Mouse (Mus musculus) ES-Bruce4 (cell line): ENCODE results near the gene L1cam.

Experiments
- CTCF ChIP-seq: IDR thresholded peaks from one replicate; pipeline ENCODE4 v1.8.1; 2011; ENCODE audit warnings: low read depth, low read length
- POLR2A ChIP-seq: IDR thresholded peaks from one replicate; pipeline ENCODE4 v1.8.1; 2011; ENCODE audit warnings: low read length; ENCODE audit not compliant: insufficient read depth

DNA sequence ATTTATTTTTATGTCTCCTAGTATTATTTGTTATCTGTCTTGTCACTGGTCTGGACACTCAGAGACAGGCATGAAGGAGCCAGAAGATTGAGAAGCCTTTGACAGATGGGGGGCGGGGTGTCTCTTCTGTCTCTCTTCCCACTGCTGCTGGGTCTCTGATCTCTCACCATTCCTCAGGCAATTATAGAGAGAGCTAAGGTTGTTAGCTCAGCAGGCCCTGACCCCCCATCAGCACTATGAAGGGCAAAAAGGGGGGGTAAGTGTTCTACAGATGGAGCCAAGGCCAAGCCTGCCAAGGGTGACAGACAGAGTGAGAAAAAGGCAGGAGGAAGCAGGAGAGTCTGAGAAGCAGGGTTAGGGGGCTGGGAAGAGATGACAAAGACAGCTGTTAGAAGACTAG, 23.9 kb downstream of the L1cam start:
- no peak for TF ChIP-seq CTCF
- no peak for TF ChIP-seq POLR2A
